In the genomic region with DNA sequence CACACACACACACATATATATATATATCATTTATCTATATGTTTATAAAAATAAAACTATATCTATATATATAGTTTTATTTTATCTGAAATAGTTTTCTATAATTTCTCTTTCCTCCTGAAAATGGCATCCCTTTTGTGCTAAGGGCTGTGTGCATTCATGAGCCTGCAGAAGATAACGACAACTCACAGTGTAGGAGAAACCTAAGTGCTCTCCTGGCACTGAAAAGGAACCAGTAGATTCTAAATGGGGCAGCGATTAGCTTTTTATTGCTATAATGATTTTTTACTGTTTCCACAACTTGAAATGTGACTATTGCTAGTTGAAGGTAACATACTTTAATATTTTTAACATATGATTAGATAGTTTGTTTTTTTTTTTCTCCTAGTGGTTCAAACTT, we compare ENCODE assay signal across 14 mouse cellular contexts.
"Had no signal": no experiment of that assay in that cellular context is flagged by ENCODE, and none has a peak within 500 bp of the region (broad histone marks: within the 10 kb centered on the region; RNA-seq: fewer than 3 reads in every experiment).

No protein-coding gene starts in this region.

- DNase-seq: kidney, postnatal 14 days; lung, adult 2 months; lung, postnatal 36 days; retina, postnatal 1 day; right cerebral cortex, postnatal 14 days; thymus, adult 2 months; thymus, postnatal 25 days had no signal

- H3K36me3 ChIP-seq: kidney, embryonic 15.5 days; limb, embryonic 10.5 days; midbrain, embryonic 15.5 days; neural tube, embryonic 13.5 days; stomach, embryonic 15.5 days had no signal

- H3K4me3 ChIP-seq: kidney, embryonic 15.5 days; limb, embryonic 10.5 days; midbrain, embryonic 15.5 days; neural tube, embryonic 13.5 days; stomach, embryonic 15.5 days had no signal

- H3K9ac ChIP-seq: kidney, embryonic 15.5 days; midbrain, embryonic 15.5 days; neural tube, embryonic 13.5 days; stomach, embryonic 15.5 days had no signal

- H3K4me2 ChIP-seq: kidney, embryonic 15.5 days; midbrain, embryonic 11.5 days; midbrain, embryonic 15.5 days; neural tube, embryonic 13.5 days had no signal

- H3K27ac ChIP-seq: limb, embryonic 10.5 days; midbrain, embryonic 15.5 days; neural tube, embryonic 13.5 days had no signal

- H3K27me3 ChIP-seq: kidney, embryonic 15.5 days; megakaryocyte, embryonic 14.5 days; midbrain, embryonic 15.5 days; neural tube, embryonic 13.5 days; stomach, embryonic 15.5 days had no signal

- ATAC-seq: midbrain, embryonic 15.5 days had no signal

- H3K9me3 ChIP-seq: kidney, embryonic 15.5 days; limb, embryonic 10.5 days; megakaryocyte, embryonic 14.5 days; midbrain, embryonic 15.5 days; neural tube, embryonic 13.5 days; stomach, embryonic 15.5 days had no signal
